Mouse (Mus musculus): Measurements from ENCODE around the gene Tcirg1.
A peak's percentile ranks its signal among the peaks of the same experiment; 100 is the strongest.

Gene Tcirg1

DNA sequence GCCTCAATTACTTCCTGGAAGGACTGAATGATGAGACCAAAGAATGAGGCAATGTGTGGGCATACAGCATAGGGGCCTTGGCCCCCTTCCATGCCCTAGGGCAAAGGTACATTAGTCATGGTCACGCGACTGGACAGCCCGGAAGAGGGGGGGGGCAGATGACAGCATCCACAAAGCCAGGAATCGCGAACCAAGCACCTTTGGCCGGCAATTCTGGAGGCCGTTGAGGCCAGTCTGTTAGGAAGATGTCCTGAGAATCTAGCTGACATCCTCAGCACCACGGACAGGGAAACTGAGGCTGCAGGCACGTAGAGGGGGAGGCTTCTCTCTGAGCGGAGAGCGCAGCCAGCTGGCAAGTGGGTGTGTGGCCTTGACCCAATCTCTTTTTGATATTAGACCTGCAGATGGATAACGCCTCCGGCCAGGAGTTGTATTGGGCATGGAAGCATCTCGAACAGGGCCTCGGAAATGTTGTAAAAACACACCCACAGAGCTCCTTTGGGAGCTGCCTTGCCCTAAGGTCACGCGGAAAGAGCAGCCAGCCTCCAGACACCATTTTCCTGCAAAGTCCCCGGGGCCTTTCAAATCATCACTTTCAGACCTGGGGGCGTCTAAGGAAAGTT, 56.0 kb downstream of the Tcirg1 start:
- DNase-seq = peak; percentile 48

DNA sequence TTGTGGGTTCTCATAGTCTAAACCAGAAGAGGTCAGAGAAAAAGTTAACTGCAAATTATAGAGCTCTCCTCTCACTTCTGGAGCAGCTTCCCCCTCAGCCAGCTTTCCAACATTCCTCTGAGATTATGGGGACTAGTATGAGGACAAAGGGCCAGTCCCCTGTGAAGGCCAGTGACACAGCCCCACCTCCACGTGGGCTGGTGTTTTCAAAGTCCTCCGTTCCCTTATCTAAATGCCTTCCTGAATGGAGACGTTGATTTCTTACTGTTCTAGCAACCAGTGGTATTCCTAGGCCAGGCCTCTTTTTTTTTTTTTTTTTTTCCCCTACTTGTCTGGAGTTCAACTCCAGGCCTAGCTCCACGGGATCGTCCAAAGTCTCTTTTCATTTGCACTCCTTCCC, 56.9 kb downstream of the Tcirg1 start:
- no peak for DNase-seq

DNA sequence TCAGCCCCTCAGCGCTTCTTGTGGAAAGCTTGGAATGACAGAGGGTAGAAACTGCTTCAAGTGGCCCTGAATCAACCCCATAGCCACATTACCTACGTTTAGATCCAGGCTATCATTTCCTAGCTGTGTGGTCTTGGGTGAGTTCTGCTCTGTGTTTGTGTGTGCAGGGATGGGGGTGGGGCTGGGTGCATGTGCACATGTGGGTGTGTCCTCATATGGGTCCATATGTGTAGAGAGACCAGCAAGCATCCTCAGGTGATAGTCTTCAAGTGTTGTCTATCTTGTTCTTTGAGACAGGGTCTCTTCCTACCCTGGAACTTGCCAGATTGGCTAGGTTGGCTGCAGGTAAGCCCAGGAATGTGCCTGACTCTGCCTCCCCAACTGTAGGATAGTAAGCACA, 57.7 kb downstream of the Tcirg1 start:
- DNase-seq = no peak

DNA sequence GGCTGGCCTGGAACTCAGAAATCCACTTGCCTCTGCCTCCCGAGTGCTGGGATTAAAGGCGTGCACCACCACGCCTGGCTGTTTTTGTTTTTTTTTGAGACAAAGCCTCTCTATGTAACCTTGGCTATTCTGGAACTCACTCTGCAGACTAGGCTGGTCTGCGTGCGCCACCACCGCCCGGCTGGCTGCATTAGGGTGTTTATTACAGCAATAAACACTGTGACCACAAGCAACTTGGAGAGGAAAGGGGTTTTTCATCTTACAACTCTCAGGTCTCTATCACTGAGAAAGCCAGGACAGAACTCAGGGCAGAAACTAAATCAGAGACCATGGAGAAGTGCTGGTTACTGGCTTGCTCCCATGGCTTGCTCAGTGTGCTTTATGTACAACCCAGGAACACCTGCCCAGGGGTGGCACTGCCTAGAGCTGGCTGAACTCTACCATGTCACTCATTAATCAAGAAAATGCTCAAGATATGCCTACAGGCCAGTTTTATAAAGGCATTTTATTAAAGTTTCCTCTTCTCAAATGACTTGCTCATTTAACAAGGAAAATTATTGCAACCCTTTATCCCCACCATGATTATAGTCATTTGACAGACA, 58.6 kb downstream of the Tcirg1 start:
- DNase-seq = no peak

DNA sequence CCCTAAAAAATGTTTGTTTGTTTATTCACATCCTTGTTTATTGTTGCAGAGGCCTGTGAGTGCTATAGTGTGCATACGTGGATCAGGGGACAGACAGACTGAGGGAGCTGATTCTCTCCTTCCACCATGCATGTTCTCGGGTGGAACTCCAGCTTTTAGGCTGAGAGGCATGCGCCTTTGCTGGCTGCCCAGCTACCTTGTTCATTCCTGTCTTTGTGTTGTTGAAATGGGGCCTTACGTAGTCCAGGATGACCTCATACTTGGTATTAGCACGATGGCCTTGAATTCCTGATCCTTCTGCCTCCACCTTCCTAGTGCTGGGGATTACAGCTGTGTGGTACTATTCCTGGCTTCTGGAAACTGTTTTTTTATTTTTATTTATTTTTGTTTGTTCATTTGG, 59.2 kb downstream of the Tcirg1 start:
- no peak for DNase-seq

DNA sequence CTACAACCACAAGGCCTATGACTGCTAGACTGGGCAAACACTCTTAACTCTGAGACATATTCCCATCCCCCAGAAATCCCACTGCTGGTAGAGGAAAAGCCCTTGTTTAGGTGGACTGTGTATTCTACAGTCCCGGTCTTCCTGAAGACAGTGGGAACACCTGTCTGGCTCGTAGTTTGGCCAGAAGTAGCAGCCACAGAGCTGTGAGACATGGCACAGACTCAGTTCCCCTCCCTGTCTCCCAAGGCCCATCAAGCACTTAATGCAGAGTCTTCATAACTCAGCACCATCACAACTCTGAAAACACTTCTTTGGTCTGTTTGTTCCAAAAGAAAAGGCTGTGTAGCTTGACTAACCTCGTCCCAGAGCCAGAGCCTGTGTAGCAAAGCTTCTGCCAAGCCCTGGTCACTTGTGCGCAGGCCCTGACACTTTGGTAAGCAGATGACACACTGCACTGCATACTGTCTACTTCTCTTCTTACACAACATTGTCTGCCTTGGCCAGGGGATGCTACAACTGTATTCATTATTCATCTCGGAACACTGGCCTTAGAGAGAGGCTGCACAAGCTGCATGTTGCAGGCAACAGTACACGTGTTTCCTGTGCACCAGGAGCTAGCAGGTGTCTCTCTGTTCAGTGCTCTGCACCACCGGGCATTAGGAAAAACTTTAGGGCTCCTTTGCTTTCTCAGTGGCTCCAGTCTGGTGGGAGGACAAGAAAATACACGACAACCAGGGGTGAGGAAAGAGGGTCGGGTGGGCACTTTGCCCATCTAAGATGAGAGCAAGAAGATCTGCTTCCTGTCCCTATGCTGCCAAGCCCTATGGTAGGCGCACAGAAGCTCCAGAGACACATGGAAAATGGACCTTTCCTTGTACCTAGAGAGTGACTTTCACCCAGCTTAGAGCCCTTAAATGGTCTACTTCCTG, 60.0 kb downstream of the Tcirg1 start:
- no peak for DNase-seq
